Mouse (Mus musculus) embryonic facial prominence, embryonic 14.5 days (tissue): ENCODE results near the gene Rpl28. TPM values are rescaled to one million over a fixed set of nuclear protein-coding genes. Genes with fewer than 3 reads are reported as not detected.
"Not testable (repeated sequence)": the region's sequence is repeated elsewhere in the genome, so short reads cannot be mapped to it uniquely, and the experiment has no call there.

Experiments
- ATAC-seq: fragments of 200-750 bp; cut with Nextera tagmentation; 2 replicates; pipeline ENCODE4 v1.8.0; 2017; ENCODE audit warnings: low read depth, moderate number of reproducible peaks, moderate TSS enrichment
- DNase-seq: peaks from one replicate; pipeline ENCODE4 v3.0.0-alpha.2; 2015; ENCODE audit warnings: low spot score
- H3K27ac ChIP-seq: fragments of 300-500 bp; sonication (generic); replicated peaks from 2 replicates; pipeline ENCODE4 v1.5.1; 2014; ENCODE audit warnings: low read depth, mild to moderate bottlenecking, low read length, moderate library complexity
- H3K27me3 ChIP-seq: fragments of 300-500 bp; sonication (generic); replicated peaks from 2 replicates; pipeline ENCODE4 v1.6.1; 2014; ENCODE audit warnings: low read length; ENCODE audit not compliant: control insufficient read depth, insufficient read depth
- H3K36me3 ChIP-seq: fragments of 300-500 bp; sonication (generic); 2 replicates; pipeline ENCODE4 v1.6.1; 2014; ENCODE audit warnings: low read length, mixed read lengths; ENCODE audit not compliant: control insufficient read depth, insufficient read depth
- H3K4me1 ChIP-seq: fragments of 300-500 bp; sonication (generic); 2 replicates; pipeline ENCODE4 v1.6.1; 2014; ENCODE audit warnings: antibody characterized with exemption, low read length; ENCODE audit not compliant: control insufficient read depth, insufficient read depth
- H3K4me2 ChIP-seq: fragments of 300-500 bp; sonication (generic); 2 replicates; pipeline ENCODE4 v1.6.1; 2014; ENCODE audit warnings: low read depth, mild to moderate bottlenecking, low read length, moderate library complexity, mixed read lengths
- H3K4me3 ChIP-seq: fragments of 300-500 bp; sonication (generic); 2 replicates; pipeline ENCODE4 v1.5.1; 2014; ENCODE audit warnings: low read depth, mild to moderate bottlenecking, low read length
- H3K9ac ChIP-seq: fragments of 300-500 bp; sonication (generic); 2 replicates; pipeline ENCODE4 v1.6.1; 2014; ENCODE audit warnings: low read depth, mild to moderate bottlenecking, low read length, moderate library complexity, mixed read lengths
- H3K9me3 ChIP-seq: fragments of 300-500 bp; sonication (generic); 2 replicates; pipeline ENCODE4 v1.6.1; 2016; ENCODE audit warnings: low read length; ENCODE audit not compliant: control insufficient read depth
- WGBS: fragments of 180-500 bp; shearing (Covaris S2); extraction: QIAGEN DNeasy Blood & Tissue Kit; methylation state at CpG from one replicate; pipeline ENCODE4 v1.1.7; 2014; 5-methylcytosine and 5-hydroxymethylcytosine counted together
- polyA plus RNA-seq: library from polyadenylated mRNA; unstranded; fragments of >200 nt; fragmentation: Nextera tagmentation; extraction: Ambion mirVana; gene quantifications from 2 replicates; pipeline ENCODE4 v1.2.1, GENCODE M21; 2014

The Rpl28 gene
- polyA plus RNA-seq, 1 experiment from 2014 or later = 300 TPM

- Histone ChIP-seq H3K4me3 (no peak overlapping the region), H3K4me1 (0 out of 2 replicates have a peak, but pooled peaks cover 3% of the 10 kb centered on the region), H3K27ac (no peak overlapping the region), H3K36me3 (no peaks in the 10 kb centered on the region), H3K9ac (no peak overlapping the region), H3K9me3 (no peaks in the 10 kb centered on the region), H3K4me2 (no peak overlapping the region; the same call in 1 of the 2 replicates), H3K27me3 (peaks cover 48% of the 10 kb centered on the region)
- ATAC-seq = no peak
- DNase-seq = no peak
- 5% methylated on average over 17 of the region's 20 CpGs for WGBS
Measured at GRCm38 (mm10) chr7:4777851-4778637, 14.6 kb upstream of the Rpl28 start.

- no peak for ATAC-seq
- H3K4me2 ChIP-seq = no peak overlapping the region
- peaks cover 47% of the 10 kb centered on the region for H3K27me3 ChIP-seq
- 0 out of 2 replicates have a peak, but pooled peaks cover 3% of the 10 kb centered on the region for H3K4me1 ChIP-seq
- no peak overlapping the region for H3K4me3 ChIP-seq
- no peak for DNase-seq
- no peaks in the 10 kb centered on the region for H3K36me3 ChIP-seq
- no peaks in the 10 kb centered on the region for H3K9me3 ChIP-seq
- H3K9ac ChIP-seq = no peak overlapping the region
- WGBS = 29% methylated on average over 5 of the region's 5 CpGs
- no peak overlapping the region for H3K27ac ChIP-seq
Measured at GRCm38 (mm10) chr7:4779921-4780320, 12.8 kb upstream of the Rpl28 start.

GRCm38 (mm10) chr7:4782130-4782529 lies 10.5 kb upstream of the Rpl28 start:
- Histone ChIP-seq H3K4me3 (no peak overlapping the region), H3K9me3 (no peaks in the 10 kb centered on the region), H3K27ac (no peak overlapping the region), H3K36me3 (no peaks in the 10 kb centered on the region), H3K4me2 (no peak overlapping the region), H3K4me1 (no peaks in the 10 kb centered on the region), H3K9ac (no peak overlapping the region), H3K27me3 (peaks cover 28% of the 10 kb centered on the region)
- DNase-seq = no peak
- 45% methylated on average over 3 of the region's 3 CpGs for whole genome bisulfite sequencing
- ATAC-seq = no peak

GRCm38 (mm10) chr7:4782759-4783158 lies 9.9 kb upstream of the Rpl28 start, which contains the start of the genes Il11 and Tmem190:
Gene Il11 (minus strand): TSS chr7:4782859.
Gene Tmem190 (plus strand): TSS chr7:4782937.
- H3K27me3 ChIP-seq = peaks cover 21% of the 10 kb centered on the region

GRCm38 (mm10) chr7:4783667-4784268 lies 8.9 kb upstream of the Rpl28 start:
- Histone ChIP-seq H3K36me3 (no peaks in the 10 kb centered on the region), H3K4me1 (peaks cover 6% of the 10 kb centered on the region), H3K4me3 (no peak overlapping the region), H3K27ac (no peak overlapping the region), H3K9me3 (no peaks in the 10 kb centered on the region), H3K9ac (no peak overlapping the region), H3K27me3 (peaks cover 11% of the 10 kb centered on the region), H3K4me2 (no peak overlapping the region)
- no peak for ATAC-seq
- no peak for DNase-seq
- WGBS = 83% methylated on average over 14 of the region's 14 CpGs

More at GRCm38 (mm10) chr7:4782759-4783158, 9.9 kb upstream of the Rpl28 start, which contains the start of the genes Il11 and Tmem190:
- Histone ChIP-seq H3K4me2 (no peak within 1 kb of the TSS), H3K9me3 (no peaks in the 10 kb centered on the region), H3K9ac (no peak within 1 kb of the TSS), H3K36me3 (no peaks in the 10 kb centered on the region), H3K4me3 (no peak within 1 kb of the TSS), H3K4me1 (no peaks in the 10 kb centered on the region), H3K27ac (no peak within 1 kb of the TSS)
- 72% methylated on average over 2 of the region's 2 CpGs for WGBS
- no peak for DNase-seq
- ATAC-seq = no peak

- peak overlapping the region; percentile 61 for H3K4me3 ChIP-seq
- peaks cover 2% of the 10 kb centered on the region for H3K36me3 ChIP-seq
- DNase-seq = peak; percentile 62
- ATAC-seq = peak; percentile 31
- no peaks in the 10 kb centered on the region for H3K9me3 ChIP-seq
- 2% methylated on average over 47 of the region's 64 CpGs for WGBS
- H3K4me2 ChIP-seq = peak overlapping the region; percentile 96
- peak overlapping the region; percentile 79 for H3K9ac ChIP-seq
- H3K4me1 ChIP-seq = peaks cover 7% of the 10 kb centered on the region
- H3K27me3 ChIP-seq = no peaks in the 10 kb centered on the region; the same call in 1 of the 2 replicates
- H3K27ac ChIP-seq = peak overlapping the region; percentile 44
Measured at GRCm38 (mm10) chr7:4788499-4789435, 3.9 kb upstream of the Rpl28 start.

- ATAC-seq (0 out of 2 replicates have a peak, but pooled peaks have one; percentile 12), DNase-seq (no peak)
- 14% methylated on average over 16 of the region's 40 CpGs for WGBS
- H3K4me2 ChIP-seq = peak within 1 kb of the TSS; percentile 96
- peak within 1 kb of the TSS; percentile 79 for H3K9ac ChIP-seq
- peaks cover 10% of the 10 kb centered on the region for H3K4me1 ChIP-seq
- no peaks in the 10 kb centered on the region for H3K9me3 ChIP-seq
- H3K4me3 ChIP-seq = peak within 1 kb of the TSS; percentile 61
- peaks cover 9% of the 10 kb centered on the region for H3K36me3 ChIP-seq
- peak within 1 kb of the TSS; percentile 44 for H3K27ac ChIP-seq
- no peaks in the 10 kb centered on the region; the same call in 1 of the 2 replicates for H3K27me3 ChIP-seq
Measured at GRCm38 (mm10) chr7:4789436-4789935, 3.2 kb upstream of the Rpl28 start, which contains the start of gene Tmem238. Gene Tmem238 (minus strand): TSS chr7:4789656.

GRCm38 (mm10) chr7:4793248-4793647 lies 574 bp downstream of the Rpl28 start:
- H3K27me3 ChIP-seq, H3K9me3 ChIP-seq, H3K4me1 ChIP-seq, DNase-seq: not testable (repeated sequence)
- ATAC-seq = peak; percentile 2; the same call in 1 of the 2 replicates
- Histone ChIP-seq H3K4me3 (peak overlapping the region; percentile 91), H3K9ac (peak overlapping the region; percentile 99), H3K4me2 (peak overlapping the region; percentile 95), H3K36me3 (peaks cover 44% of the 10 kb centered on the region), H3K27ac (peak overlapping the region; percentile 96)
- WGBS = under 1% methylated on average over 29 of the region's 31 CpGs
